Mouse (Mus musculus): ENCODE results near the gene Impdh1.

DNA sequence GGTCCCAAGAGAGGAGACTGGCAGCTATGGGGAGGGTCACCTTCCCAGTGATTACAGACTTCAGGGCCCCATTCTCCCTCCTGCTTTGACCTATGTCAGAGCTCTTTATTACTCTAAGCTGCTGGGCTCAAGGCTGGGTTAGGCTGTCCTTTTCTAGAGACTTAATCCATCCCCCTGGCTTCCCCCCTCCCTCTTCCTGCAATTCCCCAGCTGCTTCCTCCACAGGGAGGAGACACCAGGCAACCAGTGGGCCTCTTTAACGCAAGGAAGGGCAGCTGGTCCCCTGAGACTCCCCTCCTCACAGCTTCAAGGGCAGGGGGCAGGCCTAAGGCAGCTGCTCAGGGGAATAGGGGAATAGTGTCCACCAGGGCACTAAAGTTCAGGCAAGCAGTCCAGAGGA is 1.9 kb downstream of the Impdh1 start:
- no peak for TF ChIP-seq GATA1 (IDR thresholded peaks at IDR 0.05; ENCODE audit: low read length)
- no peak for TF ChIP-seq TAL1 (IDR thresholded peaks at IDR 0.05; ENCODE audit: low read length)
